Mouse (Mus musculus): ENCODE data around the gene Slc39a10. TPM values are rescaled to one million over a fixed set of nuclear protein-coding genes. Genes with fewer than 3 reads are reported as not detected.
A peak's percentile ranks its signal among the peaks of the same experiment; 100 is the strongest.

Gene Slc39a10
- polyA plus RNA-seq, 1 experiment from 2014 or later, result 41.8 TPM

DNA sequence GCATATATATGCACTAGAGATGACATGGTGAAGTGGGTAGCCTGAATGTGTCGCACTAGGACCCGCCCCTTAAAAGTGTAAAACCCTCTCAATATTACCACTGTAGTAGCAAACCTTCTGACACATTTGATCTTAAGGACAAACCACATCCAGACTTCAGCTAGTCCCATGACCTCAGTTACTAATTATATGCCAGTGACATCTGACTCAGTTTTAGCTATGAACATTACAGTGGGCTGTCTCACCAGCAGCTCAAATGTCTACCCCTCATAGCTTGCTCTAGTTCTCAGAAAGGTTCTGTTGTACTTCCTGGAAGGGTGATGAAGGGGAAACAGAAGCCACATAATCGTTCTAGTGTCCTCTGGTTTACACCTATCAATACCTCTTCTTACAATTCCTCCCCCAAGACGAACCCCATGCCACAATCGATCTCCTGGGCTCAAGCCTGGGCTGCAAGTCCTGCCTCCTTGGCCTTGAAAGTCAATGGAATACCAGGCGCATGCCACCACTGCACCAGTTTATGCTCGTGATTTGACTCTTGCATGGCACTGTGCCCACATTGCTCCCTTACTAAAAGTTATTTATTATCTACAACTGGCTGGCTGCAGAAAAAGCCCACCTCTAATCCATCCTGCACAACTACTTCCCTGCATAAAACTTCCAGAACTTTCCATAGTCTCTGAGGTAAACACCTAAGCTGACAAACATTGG is 28.3 kb downstream of the Slc39a10 start:
- ATAC-seq (ENCODE audit: insufficient number of reproducible peaks, low FRiP score), result no peak
- no peak overlapping the region for H3K27ac ChIP-seq (ENCODE audit: poor library complexity, severe bottlenecking)

GRCm38 (mm10) chr1:46863434-46863833 is 29.2 kb downstream of the Slc39a10 start:
- no peak overlapping the region for H3K4me2 ChIP-seq
- H3K36me3 ChIP-seq, result no peaks in the 10 kb centered on the region
- peaks cover 10% of the 10 kb centered on the region for H3K4me1 ChIP-seq (replicated peaks)
- no peak overlapping the region for H3K27ac ChIP-seq (ENCODE audit: poor library complexity, severe bottlenecking)
- no peak overlapping the region for H3K4me3 ChIP-seq
- H3K9me3 ChIP-seq (replicated peaks), result no peaks in the 10 kb centered on the region
- H3K9ac ChIP-seq, result no peak overlapping the region
- no peaks in the 10 kb centered on the region for H3K27me3 ChIP-seq (replicated peaks)
- WGBS, result 70% methylated on average over 2 of the region's 2 CpGs
- ATAC-seq (ENCODE audit: insufficient number of reproducible peaks, low FRiP score), result no peak

More for the DNA sequence above, 28.3 kb downstream of the Slc39a10 start:
- Histone ChIP-seq H3K4me1 (replicated peaks) (peaks cover 10% of the 10 kb centered on the region), H3K36me3 (no peaks in the 10 kb centered on the region), H3K27me3 (replicated peaks) (no peaks in the 10 kb centered on the region), H3K4me3 (no peak overlapping the region), H3K4me2 (no peak overlapping the region), H3K9me3 (replicated peaks) (no peaks in the 10 kb centered on the region), H3K9ac (no peak overlapping the region)
- 73% methylated on average over 7 of the region's 7 CpGs for WGBS

GRCm38 (mm10) chr1:46860082-46860481 is 32.6 kb downstream of the Slc39a10 start:
- H3K36me3 ChIP-seq, result no peaks in the 10 kb centered on the region
- H3K9me3 ChIP-seq (replicated peaks), result no peaks in the 10 kb centered on the region
- H3K27me3 ChIP-seq (replicated peaks), result no peaks in the 10 kb centered on the region
- H3K4me3 ChIP-seq, result no peak overlapping the region
- whole genome bisulfite sequencing, result 73% methylated on average over 1 of the region's 1 CpGs
- no peak overlapping the region for H3K9ac ChIP-seq
- no peak overlapping the region for H3K4me2 ChIP-seq
- H3K27ac ChIP-seq (ENCODE audit: poor library complexity, severe bottlenecking), result no peak overlapping the region
- H3K4me1 ChIP-seq (replicated peaks), result peaks cover 10% of the 10 kb centered on the region
- ATAC-seq (ENCODE audit: insufficient number of reproducible peaks, low FRiP score), result no peak

DNA sequence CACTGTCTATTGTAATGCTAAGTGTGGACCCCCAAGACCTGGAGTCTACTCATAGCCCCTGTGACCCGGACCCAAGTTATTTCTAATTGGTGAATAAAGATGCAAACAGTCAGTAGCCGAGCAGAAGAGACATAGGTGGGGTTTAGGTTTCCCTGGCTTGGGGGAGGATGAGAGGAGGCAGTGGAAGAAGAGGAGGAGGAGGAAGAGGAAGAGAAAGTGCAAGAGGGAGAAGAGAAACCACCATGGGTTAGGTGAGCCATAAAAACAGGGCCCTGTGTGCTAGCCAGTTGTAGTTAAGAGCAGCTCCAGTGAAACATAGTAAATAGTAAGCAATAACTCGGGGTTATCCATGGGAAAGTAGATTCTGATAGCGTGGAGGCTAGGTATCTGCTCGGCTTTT is 34.1 kb downstream of the Slc39a10 start:
- ATAC-seq (ENCODE audit: insufficient number of reproducible peaks, low FRiP score), result no peak
- H3K4me2 ChIP-seq, result no peak overlapping the region
- no peaks in the 10 kb centered on the region for H3K27me3 ChIP-seq (replicated peaks)
- no peaks in the 10 kb centered on the region for H3K9me3 ChIP-seq (replicated peaks)
- 0 out of 2 replicates have a peak, but pooled peaks cover 2% of the 10 kb centered on the region for H3K4me1 ChIP-seq (replicated peaks)
- no peak overlapping the region for H3K27ac ChIP-seq (ENCODE audit: poor library complexity, severe bottlenecking)
- WGBS, result 81% methylated on average over 5 of the region's 5 CpGs
- H3K4me3 ChIP-seq, result no peak overlapping the region
- H3K9ac ChIP-seq, result no peak overlapping the region
- H3K36me3 ChIP-seq, result no peaks in the 10 kb centered on the region

- H3K4me1 ChIP-seq (replicated peaks), result 0 out of 2 replicates have a peak, but pooled peaks cover 5% of the 10 kb centered on the region
- H3K4me3 ChIP-seq, result no peak overlapping the region
- no peaks in the 10 kb centered on the region for H3K9me3 ChIP-seq (replicated peaks)
- H3K36me3 ChIP-seq, result no peaks in the 10 kb centered on the region
- ATAC-seq (ENCODE audit: insufficient number of reproducible peaks, low FRiP score), result no peak
- no peaks in the 10 kb centered on the region for H3K27me3 ChIP-seq (replicated peaks)
- no peak overlapping the region for H3K9ac ChIP-seq
- no peak overlapping the region for H3K4me2 ChIP-seq
- WGBS, result 43% methylated on average over 4 of the region's 4 CpGs
- no peak overlapping the region for H3K27ac ChIP-seq (ENCODE audit: poor library complexity, severe bottlenecking)
Measured at GRCm38 (mm10) chr1:46856498-46856897, 36.2 kb downstream of the Slc39a10 start.

- H3K4me1 ChIP-seq (replicated peaks), result peaks cover 13% of the 10 kb centered on the region
- peak overlapping the region; percentile 97 for H3K4me3 ChIP-seq
- H3K27me3 ChIP-seq (replicated peaks), result no peaks in the 10 kb centered on the region
- no peaks in the 10 kb centered on the region for H3K36me3 ChIP-seq
- peak overlapping the region; percentile 100 for H3K27ac ChIP-seq (ENCODE audit: poor library complexity, severe bottlenecking)
- no peaks in the 10 kb centered on the region for H3K9me3 ChIP-seq (replicated peaks)
- peak overlapping the region; percentile 74 for H3K4me2 ChIP-seq
- ATAC-seq (ENCODE audit: insufficient number of reproducible peaks, low FRiP score), result peak; percentile 62
- 32% methylated on average over 18 of the region's 18 CpGs for WGBS
- peak overlapping the region; percentile 99 for H3K9ac ChIP-seq
Measured at GRCm38 (mm10) chr1:46854036-46854900, 38.4 kb downstream of the Slc39a10 start.

DNA sequence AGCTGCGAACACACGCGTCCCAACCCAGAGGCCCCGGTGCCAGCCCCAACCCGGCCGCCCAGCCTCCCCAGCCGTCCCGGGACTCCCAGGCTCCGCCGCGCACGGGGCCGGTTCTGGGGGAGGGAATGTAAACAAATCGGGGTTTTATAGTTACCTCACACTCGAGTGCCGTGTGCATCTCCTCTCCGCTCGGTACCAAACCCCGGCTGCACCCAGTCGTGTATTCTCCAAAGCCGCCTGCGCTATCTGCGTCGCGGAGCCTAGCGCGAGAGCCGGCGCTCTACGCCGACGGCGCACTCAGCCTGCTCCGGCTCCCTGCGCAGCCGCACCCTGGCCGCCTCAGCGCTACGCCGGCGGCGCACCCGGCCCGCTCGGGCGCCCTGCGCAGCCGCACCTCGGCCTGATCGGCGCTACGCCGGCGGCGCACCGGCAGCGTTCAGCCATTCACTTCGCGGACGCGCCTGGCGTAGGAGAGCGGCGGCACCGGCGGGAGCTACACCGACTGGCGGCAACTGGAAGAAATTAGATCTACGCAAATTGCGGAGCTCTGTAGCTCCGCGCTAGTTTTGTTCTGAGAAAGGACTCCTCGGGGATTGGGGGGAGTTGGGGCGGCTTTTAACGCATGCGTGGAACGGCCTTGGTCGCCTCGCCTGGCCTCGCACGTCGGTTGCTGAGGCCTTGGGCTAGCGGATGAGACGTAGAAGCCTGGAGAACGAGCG is 39.2 kb downstream of the Slc39a10 start:
- Histone ChIP-seq H3K4me3 (peak overlapping the region; percentile 97), H3K27me3 (replicated peaks) (no peaks in the 10 kb centered on the region), H3K9me3 (replicated peaks) (no peaks in the 10 kb centered on the region), H3K36me3 (no peaks in the 10 kb centered on the region), H3K4me1 (replicated peaks) (peaks cover 13% of the 10 kb centered on the region), H3K27ac (ENCODE audit: poor library complexity, severe bottlenecking) (peak overlapping the region; percentile 100), H3K9ac (peak overlapping the region; percentile 99), H3K4me2 (peak overlapping the region; percentile 74)
- peak; percentile 94 for ATAC-seq (ENCODE audit: insufficient number of reproducible peaks, low FRiP score)
- WGBS, result under 1% methylated on average over 86 of the region's 86 CpGs

GRCm38 (mm10) chr1:46852600-46853272 is 39.9 kb downstream of the Slc39a10 start:
- no peaks in the 10 kb centered on the region for H3K36me3 ChIP-seq

DNA sequence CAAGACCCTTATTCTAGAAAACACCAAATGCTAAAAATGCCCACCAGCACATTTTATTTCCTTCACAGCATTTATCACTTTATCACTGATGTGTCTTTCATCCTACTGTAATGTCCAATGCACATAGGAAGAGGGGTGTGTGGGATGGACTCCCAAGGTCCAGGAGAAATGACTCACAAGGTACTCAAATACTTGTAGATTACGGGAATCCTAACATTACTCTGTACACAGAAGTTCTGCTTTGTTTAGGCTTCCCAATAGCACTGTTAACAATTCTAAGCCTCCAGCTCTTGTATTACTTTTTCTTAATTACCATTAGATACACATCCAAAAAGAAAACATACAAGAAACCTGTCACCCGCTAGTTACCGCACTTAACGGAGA is 40.4 kb downstream of the Slc39a10 start:
- Histone ChIP-seq H3K9me3 (replicated peaks) (no peaks in the 10 kb centered on the region), H3K9ac (peak overlapping the region; percentile 99), H3K4me1 (replicated peaks) (peaks cover 13% of the 10 kb centered on the region), H3K27me3 (replicated peaks) (no peaks in the 10 kb centered on the region), H3K4me2 (peak overlapping the region; percentile 74), H3K36me3 (no peaks in the 10 kb centered on the region), H3K27ac (ENCODE audit: poor library complexity, severe bottlenecking) (peak overlapping the region; percentile 100), H3K4me3 (peak overlapping the region; percentile 97)
- no peak for ATAC-seq (ENCODE audit: insufficient number of reproducible peaks, low FRiP score)
- WGBS, result 1% methylated on average over 4 of the region's 4 CpGs

More at GRCm38 (mm10) chr1:46852600-46853272, 39.9 kb downstream of the Slc39a10 start:
- no peaks in the 10 kb centered on the region for H3K9me3 ChIP-seq (replicated peaks)
- WGBS, result under 1% methylated on average over 70 of the region's 75 CpGs
- no peaks in the 10 kb centered on the region for H3K27me3 ChIP-seq (replicated peaks)
- H3K4me3 ChIP-seq, result peak overlapping the region; percentile 97
- peak overlapping the region; percentile 74 for H3K4me2 ChIP-seq
- peak overlapping the region; percentile 100 for H3K27ac ChIP-seq (ENCODE audit: poor library complexity, severe bottlenecking)
- peaks cover 13% of the 10 kb centered on the region for H3K4me1 ChIP-seq (replicated peaks)
- H3K9ac ChIP-seq, result peak overlapping the region; percentile 99
- peak; percentile 59 for ATAC-seq (ENCODE audit: insufficient number of reproducible peaks, low FRiP score)

- Histone ChIP-seq H3K4me2 (peak overlapping the region; percentile 50), H3K9ac (no peak overlapping the region), H3K9me3 (replicated peaks) (no peaks in the 10 kb centered on the region), H3K4me3 (peak overlapping the region; percentile 23; the same call in 1 of the 2 replicates), H3K4me1 (replicated peaks) (peaks cover 13% of the 10 kb centered on the region), H3K27me3 (replicated peaks) (no peaks in the 10 kb centered on the region), H3K27ac (ENCODE audit: poor library complexity, severe bottlenecking) (no peak overlapping the region), H3K36me3 (no peaks in the 10 kb centered on the region)
- WGBS, result 63% methylated on average over 4 of the region's 4 CpGs
- ATAC-seq (ENCODE audit: insufficient number of reproducible peaks, low FRiP score), result no peak
Measured at GRCm38 (mm10) chr1:46851586-46851985, 41.1 kb downstream of the Slc39a10 start.
